Mouse (Mus musculus) spleen, adult 2 months (tissue): ENCODE data around the gene Ccrl2.

Experiments used
- CTCF ChIP-seq: fragments of 200-500 bp; IDR thresholded peaks from 2 replicates; pipeline ENCODE4 v1.5.1; 2011; ENCODE audit warnings: mild to moderate bottlenecking, inconsistent platforms; ENCODE audit not compliant: insufficient read depth, insufficient read length, insufficient replicate concordance; ENCODE audit errors: extremely low read depth
- POLR2A ChIP-seq: fragments of 200-500 bp; IDR thresholded peaks from 2 replicates; pipeline ENCODE4 v1.6.1; 2011; ENCODE audit warnings: low read depth, low read length, inconsistent platforms

- no peak for TF ChIP-seq CTCF
- TF ChIP-seq POLR2A: no peak
Measured at GRCm38 (mm10) chr9:111103293-111103692, 46.0 kb upstream of the Ccrl2 start.
